ENCODE assay signal across 16 mouse cellular contexts in genomic region chr2:29004037-29004436, GRCm38 (mm10). TPM values are rescaled to one million over a fixed set of nuclear protein-coding genes. Genes with fewer than 3 reads are reported as not detected.
"Had no signal": no experiment of that assay in that cellular context is flagged by ENCODE, and none has a peak within 500 bp of the region (broad histone marks: within the 10 kb centered on the region; RNA-seq: fewer than 3 reads in every experiment).

No protein-coding gene starts in this region.

- H3K4me2 ChIP-seq: limb, embryonic 15.5 days; midbrain, embryonic 13.5 days had no signal

- H3K4me1 ChIP-seq: limb, embryonic 15.5 days had no signal

- H3K9ac ChIP-seq: limb, embryonic 15.5 days; liver, embryonic 14.5 days; midbrain, embryonic 13.5 days had no signal

- H3K36me3 ChIP-seq: limb, embryonic 15.5 days; midbrain, embryonic 13.5 days had no signal

- H3K9me3 ChIP-seq: limb, embryonic 15.5 days; megakaryocyte, embryonic 14.5 days; midbrain, embryonic 13.5 days had no signal

- DNase-seq: kidney, adult 11 months; kidney, adult 9 months; kidney, postnatal 36 days; layer of hippocampus, adult 9-11 months; layer of hippocampus, postnatal 36 days; lung, adult 18-20 months; lung, postnatal 4 days; right cerebral cortex, postnatal 25 days; thymus, adult 2 months; thymus, postnatal 4 days had no signal

- H3K27ac ChIP-seq: kidney, postnatal 0 days; limb, embryonic 15.5 days; liver, embryonic 14.5 days; midbrain, embryonic 13.5 days had no signal

- H3K4me3 ChIP-seq: limb, embryonic 15.5 days; megakaryocyte, embryonic 14.5 days; midbrain, embryonic 13.5 days had no signal

- ATAC-seq: midbrain, embryonic 13.5 days had no signal

RNA-seq across cellular contexts. Expression of gene Cfap77, which starts 50.8 kb away (rescaled TPM):
- polyA plus RNA-seq: limb, embryonic 11.5 days had no signal
